Mouse (Mus musculus): ENCODE data around the gene Mgll.

- TF ChIP-seq CTCF (conservative IDR thresholded peaks at IDR 0.05; ENCODE audit: insufficient read depth, insufficient read length, low read depth, low read length) (no peak), POLR2A (IDR thresholded peaks at IDR 0.05; ENCODE audit: low read depth, low read length) (no peak)
These were observed 141.5 kb downstream of the Mgll start for GRCm38 (mm10) chr6:88865704-88866103.

Data from kidney, adult 2 months (tissue).